Mouse (Mus musculus): ENCODE results near the gene Sdr42e1. TPM values are rescaled to one million over a fixed set of nuclear protein-coding genes. Genes with fewer than 3 reads are reported as not detected.

The Sdr42e1 gene
- total and polyA plus RNA-seq, 3 experiments, result 0.11 TPM; not detected in 2

GRCm38 (mm10) chr8:117632532-117632931 lies 41.0 kb downstream of the Sdr42e1 start:
- H3K36me3 ChIP-seq (replicated peaks), result no peaks in the 10 kb centered on the region
- no peaks in the 10 kb centered on the region for H3K4me1 ChIP-seq (ENCODE audit: insufficient read depth, low read depth, low read length)
- no peaks in the 10 kb centered on the region for H3K27me3 ChIP-seq (ENCODE audit: insufficient read depth, low read length)
- peaks cover 85% of the 10 kb centered on the region for H3K9me3 ChIP-seq (replicated peaks)
- ATAC-seq (ENCODE audit: extremely low read depth, insufficient number of reproducible peaks, low FRiP score, poor library complexity, severe bottlenecking) (no peak), DNase-seq (ENCODE audit: low spot score) (no peak)
- H3K4me3 ChIP-seq (ENCODE audit: low read depth, low read length), result no peak overlapping the region
- TF ChIP-seq GATA2 (IDR thresholded peaks at IDR 0.05; ENCODE audit: borderline replicate concordance, low read depth, low read length) (no peak), POLR2AphosphoS5 (IDR thresholded peaks at IDR 0.05; ENCODE audit: insufficient replicate concordance, low read depth, low read length) (no peak), CTCF (IDR thresholded peaks at IDR 0.05; ENCODE audit: low read depth, low read length) (no peak), TAL1 (conservative IDR thresholded peaks at IDR 0.05; ENCODE audit: low read depth, low read length) (no peak), GATA1 (IDR thresholded peaks at IDR 0.05; ENCODE audit: borderline replicate concordance, low read length) (no peak)

DNA sequence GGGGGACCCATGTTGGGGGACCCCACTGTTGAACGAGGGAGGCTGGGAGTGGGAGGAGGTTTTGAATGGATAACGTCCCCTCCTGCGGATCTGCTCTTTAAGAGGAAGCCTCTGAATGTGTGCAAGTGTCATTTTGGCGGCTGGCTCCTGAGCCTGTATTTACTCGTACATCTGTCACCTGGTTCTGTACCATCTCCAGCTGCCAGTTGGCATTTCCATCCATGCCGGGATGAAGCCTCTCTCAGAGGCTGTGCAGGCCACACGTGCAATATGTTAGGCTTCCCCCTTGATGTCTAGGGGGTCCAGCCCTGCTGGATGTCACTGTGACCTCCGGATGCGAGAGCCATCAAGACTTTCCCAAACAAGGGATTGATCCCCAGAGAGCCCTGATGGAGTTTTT lies 46.4 kb downstream of the Sdr42e1 start:
- Histone ChIP-seq H3K4me1 (ENCODE audit: insufficient read depth, low read depth, low read length) (no peaks in the 10 kb centered on the region), H3K4me3 (ENCODE audit: low read depth, low read length) (no peak overlapping the region), H3K36me3 (replicated peaks) (no peaks in the 10 kb centered on the region), H3K9me3 (replicated peaks) (peaks cover 76% of the 10 kb centered on the region), H3K27me3 (ENCODE audit: insufficient read depth, low read length) (no peaks in the 10 kb centered on the region)
- TF ChIP-seq GATA2 (IDR thresholded peaks at IDR 0.05; ENCODE audit: borderline replicate concordance, low read depth, low read length), result no peak
- TF ChIP-seq TAL1 (conservative IDR thresholded peaks at IDR 0.05; ENCODE audit: low read depth, low read length), result no peak
- no peak for TF ChIP-seq GATA1 (IDR thresholded peaks at IDR 0.05; ENCODE audit: borderline replicate concordance, low read length)
- TF ChIP-seq CTCF (IDR thresholded peaks at IDR 0.05; ENCODE audit: low read depth, low read length), result no peak
- TF ChIP-seq POLR2AphosphoS5 (IDR thresholded peaks at IDR 0.05; ENCODE audit: insufficient replicate concordance, low read depth, low read length), result no peak
- no peak for ATAC-seq (ENCODE audit: extremely low read depth, insufficient number of reproducible peaks, low FRiP score, poor library complexity, severe bottlenecking)
- no peak for DNase-seq (ENCODE audit: low spot score)

DNA sequence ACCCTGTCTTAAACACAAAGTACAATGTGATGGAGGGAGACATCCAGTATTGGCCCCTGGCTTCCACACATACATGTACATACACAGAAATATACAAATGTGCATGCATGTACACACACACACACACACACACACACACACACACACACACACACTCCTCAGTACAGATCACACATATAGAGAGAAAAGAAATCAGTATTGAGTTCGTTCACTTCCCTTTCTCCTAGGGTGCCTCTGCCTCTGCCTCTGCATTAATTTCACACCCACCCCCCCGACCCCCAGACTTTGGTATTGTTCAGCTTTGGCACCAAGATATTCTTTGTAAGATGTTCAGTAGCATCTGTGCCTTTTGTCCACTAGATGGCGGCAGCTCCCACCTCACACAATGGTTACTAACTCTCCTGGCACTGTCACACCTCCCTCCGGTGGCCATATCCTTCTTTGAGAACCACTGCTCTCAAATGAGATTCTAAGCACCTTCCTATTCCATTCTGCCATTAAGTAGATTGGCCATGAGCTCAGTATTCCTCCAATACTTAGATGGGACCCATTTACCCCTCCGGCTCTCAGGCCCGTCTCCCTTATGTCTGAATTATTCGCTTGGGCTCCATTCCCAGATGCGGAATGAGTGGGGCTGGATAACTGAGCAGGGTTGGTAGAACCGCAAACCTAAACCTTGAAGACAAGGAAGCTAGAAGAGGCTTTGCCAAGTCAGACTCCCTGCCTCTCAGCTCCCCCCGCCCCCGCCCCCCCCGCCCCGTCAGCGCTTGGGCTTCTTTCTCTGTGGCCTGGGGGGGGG lies 47.2 kb downstream of the Sdr42e1 start:
- ATAC-seq (ENCODE audit: extremely low read depth, insufficient number of reproducible peaks, low FRiP score, poor library complexity, severe bottlenecking) (no peak; the same call in 1 of the 2 replicates), DNase-seq (ENCODE audit: low spot score) (no peak)
- Histone ChIP-seq H3K27me3 (ENCODE audit: insufficient read depth, low read length) (no peaks in the 10 kb centered on the region), H3K9me3 (replicated peaks) (peaks cover 74% of the 10 kb centered on the region), H3K4me1 (ENCODE audit: insufficient read depth, low read depth, low read length) (no peaks in the 10 kb centered on the region), H3K4me3 (ENCODE audit: low read depth, low read length) (no peak overlapping the region), H3K36me3 (replicated peaks) (no peaks in the 10 kb centered on the region)
- no peak for TF ChIP-seq GATA2 (IDR thresholded peaks at IDR 0.05; ENCODE audit: borderline replicate concordance, low read depth, low read length)
- no peak for TF ChIP-seq GATA1 (IDR thresholded peaks at IDR 0.05; ENCODE audit: borderline replicate concordance, low read length)
- TF ChIP-seq TAL1 (conservative IDR thresholded peaks at IDR 0.05; ENCODE audit: low read depth, low read length), result no peak
- TF ChIP-seq POLR2AphosphoS5 (IDR thresholded peaks at IDR 0.05; ENCODE audit: insufficient replicate concordance, low read depth, low read length), result no peak
- TF ChIP-seq CTCF (IDR thresholded peaks at IDR 0.05; ENCODE audit: low read depth, low read length), result no peak

GRCm38 (mm10) chr8:117612861-117613260 lies 60.6 kb downstream of the Sdr42e1 start:
- no peak overlapping the region for H3K4me3 ChIP-seq (ENCODE audit: low read depth, low read length)
- DNase-seq (ENCODE audit: low spot score), result no peak
- H3K27me3 ChIP-seq (ENCODE audit: insufficient read depth, low read length), result no peaks in the 10 kb centered on the region
- no peak for TF ChIP-seq GATA2 (IDR thresholded peaks at IDR 0.05; ENCODE audit: borderline replicate concordance, low read depth, low read length)
- no peak for TF ChIP-seq TAL1 (conservative IDR thresholded peaks at IDR 0.05; ENCODE audit: low read depth, low read length)
- no peak for TF ChIP-seq POLR2AphosphoS5 (IDR thresholded peaks at IDR 0.05; ENCODE audit: insufficient replicate concordance, low read depth, low read length)
- TF ChIP-seq CTCF (IDR thresholded peaks at IDR 0.05; ENCODE audit: low read depth, low read length), result no peak
- TF ChIP-seq GATA1 (IDR thresholded peaks at IDR 0.05; ENCODE audit: borderline replicate concordance, low read length), result no peak
- no peak for ATAC-seq (ENCODE audit: extremely low read depth, insufficient number of reproducible peaks, low FRiP score, poor library complexity, severe bottlenecking)
- no peaks in the 10 kb centered on the region for H3K36me3 ChIP-seq (replicated peaks)
- H3K4me1 ChIP-seq (ENCODE audit: insufficient read depth, low read depth, low read length), result no peaks in the 10 kb centered on the region
- H3K9me3 ChIP-seq (replicated peaks), result peaks cover 89% of the 10 kb centered on the region

Other genes starting within 250 kb of the Sdr42e1 start
- not detected in 2 replicates for gene Plcg2, start 175.4 kb downstream of the Sdr42e1 start, total RNA-seq (2014; fragmentation: Nextera tagmentation)
- not detected in 2 replicates for gene Plcg2, start 175.4 kb downstream of the Sdr42e1 start, total RNA-seq (2017)
- not detected in 2 replicates for gene Plcg2, start 175.4 kb downstream of the Sdr42e1 start, polyA plus RNA-seq (2012)
- gene Hsd17b2, start 28.2 kb upstream of the Sdr42e1 start, total RNA-seq (2014; fragmentation: Nextera tagmentation), result not detected in 2 replicates
- gene Hsd17b2, start 28.2 kb upstream of the Sdr42e1 start, total RNA-seq (2017), result 0.22 TPM in 1 of 2 replicates, not detected in the other
- not detected in 2 replicates for gene Hsd17b2, start 28.2 kb upstream of the Sdr42e1 start, polyA plus RNA-seq (2012)
- 65.7 and 82.3 TPM in 2 replicates for gene Mphosph6, start 128.3 kb upstream of the Sdr42e1 start, total RNA-seq (2014; fragmentation: Nextera tagmentation)
- gene Mphosph6, start 128.3 kb upstream of the Sdr42e1 start, total RNA-seq (2017), result 42.7 and 46.6 TPM in 2 replicates
- 6.5 and 8.3 TPM in 2 replicates for gene Mphosph6, start 128.3 kb upstream of the Sdr42e1 start, polyA plus RNA-seq (2012)